Mouse (Mus musculus) hindbrain, embryonic 12.5 days (tissue): ENCODE results near the gene Cux1. TPM values are rescaled to one million over a fixed set of nuclear protein-coding genes. Genes with fewer than 3 reads are reported as not detected.

Experiments used
- ATAC-seq: fragments of 200-750 bp; cut with Nextera tagmentation; 2 replicates; pipeline ENCODE4 v1.8.0; 2017; ENCODE audit warnings: moderate TSS enrichment; ENCODE audit not compliant: low FRiP score
- H3K27ac ChIP-seq: fragments of 300-500 bp; sonication (generic); 2 replicates; pipeline ENCODE4 v1.5.1; 2016; ENCODE audit warnings: mild to moderate bottlenecking
- H3K27me3 ChIP-seq: fragments of 300-500 bp; sonication (generic); 2 replicates; pipeline ENCODE4 v1.6.1; 2016; ENCODE audit warnings: mild to moderate bottlenecking
- H3K36me3 ChIP-seq: fragments of 300-500 bp; sonication (generic); 2 replicates; pipeline ENCODE4 v1.6.1; 2016; ENCODE audit warnings: mild to moderate bottlenecking
- H3K4me1 ChIP-seq: fragments of 300-500 bp; sonication (generic); 2 replicates; pipeline ENCODE4 v1.6.1; 2016
- H3K4me2 ChIP-seq: fragments of 300-500 bp; sonication (generic); replicated peaks from 2 replicates; pipeline ENCODE4 v1.6.1; 2016; ENCODE audit warnings: mild to moderate bottlenecking
- H3K4me3 ChIP-seq: fragments of 300-500 bp; sonication (generic); 2 replicates; pipeline ENCODE4 v1.5.1; 2016; ENCODE audit warnings: mild to moderate bottlenecking
- H3K9ac ChIP-seq: fragments of 300-500 bp; sonication (generic); 2 replicates; pipeline ENCODE4 v1.6.1; 2016; ENCODE audit warnings: mild to moderate bottlenecking, moderate library complexity
- H3K9me3 ChIP-seq: fragments of 300-500 bp; sonication (generic); replicated peaks from 2 replicates; pipeline ENCODE4 v1.6.1; 2016; ENCODE audit warnings: mild to moderate bottlenecking
- whole genome bisulfite sequencing: fragments of 180-500 bp; shearing (Covaris S2); methylation state at CpG from one replicate; pipeline ENCODE4 v1.1.7; 2016; 5-methylcytosine and 5-hydroxymethylcytosine counted together
- polyA plus RNA-seq: library from polyadenylated mRNA; unstranded; fragments of >200 nt; fragmentation: Nextera tagmentation; extraction: Ambion mirVana; gene quantifications from 2 replicates; pipeline ENCODE4 v1.2.1, GENCODE M21; 2016

Cux1 gene
- polyA plus RNA-seq, 1 experiment from 2014 or later, result 114 TPM

GRCm38 (mm10) chr5:136511378-136511777 lies 55.9 kb downstream of the Cux1 start:
- Histone ChIP-seq H3K9ac (no peak overlapping the region), H3K4me1 (0 out of 2 replicates have a peak, but pooled peaks cover 7% of the 10 kb centered on the region), H3K4me2 (no peak overlapping the region), H3K36me3 (no peaks in the 10 kb centered on the region), H3K4me3 (no peak overlapping the region), H3K27me3 (no peaks in the 10 kb centered on the region), H3K9me3 (no peaks in the 10 kb centered on the region), H3K27ac (no peak overlapping the region)
- ATAC-seq, result no peak
- WGBS, result 80% methylated on average over 7 of the region's 7 CpGs

GRCm38 (mm10) chr5:136510609-136511008 lies 56.7 kb downstream of the Cux1 start:
- H3K4me1 ChIP-seq, result 0 out of 2 replicates have a peak, but pooled peaks cover 7% of the 10 kb centered on the region
- H3K27ac ChIP-seq, result no peak overlapping the region
- no peaks in the 10 kb centered on the region for H3K9me3 ChIP-seq
- H3K4me2 ChIP-seq, result no peak overlapping the region
- no peak overlapping the region for H3K4me3 ChIP-seq
- ATAC-seq, result no peak
- no peak overlapping the region for H3K9ac ChIP-seq
- H3K27me3 ChIP-seq, result no peaks in the 10 kb centered on the region
- no peaks in the 10 kb centered on the region for H3K36me3 ChIP-seq
- WGBS, result 93% methylated on average over 5 of the region's 5 CpGs

- 96% methylated on average over 4 of the region's 4 CpGs for WGBS
- no peaks in the 10 kb centered on the region for H3K27me3 ChIP-seq
- peaks cover 12% of the 10 kb centered on the region; the same call in 1 of the 2 replicates for H3K4me1 ChIP-seq
- no peak overlapping the region for H3K9ac ChIP-seq
- H3K4me2 ChIP-seq, result no peak overlapping the region
- H3K9me3 ChIP-seq, result no peaks in the 10 kb centered on the region
- no peak overlapping the region for H3K4me3 ChIP-seq
- H3K36me3 ChIP-seq, result no peaks in the 10 kb centered on the region
- ATAC-seq, result no peak
- no peak overlapping the region for H3K27ac ChIP-seq
Observed at GRCm38 (mm10) chr5:136507629-136508028, 59.7 kb downstream of the Cux1 start.

- Histone ChIP-seq H3K4me3 (no peak overlapping the region), H3K4me2 (no peak overlapping the region), H3K36me3 (no peaks in the 10 kb centered on the region), H3K9ac (no peak overlapping the region), H3K4me1 (peaks cover 16% of the 10 kb centered on the region; the same call in 1 of the 2 replicates), H3K27me3 (no peaks in the 10 kb centered on the region), H3K9me3 (no peaks in the 10 kb centered on the region), H3K27ac (no peak overlapping the region)
- WGBS, result 90% methylated on average over 1 of the region's 1 CpGs
- ATAC-seq, result no peak
Observed at GRCm38 (mm10) chr5:136506262-136506661, 61.0 kb downstream of the Cux1 start.

- peaks cover 21% of the 10 kb centered on the region for H3K4me1 ChIP-seq
- no peak overlapping the region for H3K4me3 ChIP-seq
- no peaks in the 10 kb centered on the region for H3K9me3 ChIP-seq
Observed at GRCm38 (mm10) chr5:136502491-136503086, 64.7 kb downstream of the Cux1 start.

GRCm38 (mm10) chr5:136500307-136500871 lies 66.9 kb downstream of the Cux1 start:
- Histone ChIP-seq H3K4me3 (no peak overlapping the region), H3K36me3 (no peaks in the 10 kb centered on the region), H3K27ac (no peak overlapping the region), H3K27me3 (no peaks in the 10 kb centered on the region), H3K4me2 (no peak overlapping the region), H3K9ac (no peak overlapping the region), H3K4me1 (peaks cover 26% of the 10 kb centered on the region), H3K9me3 (no peaks in the 10 kb centered on the region)
- no peak for ATAC-seq
- 64% methylated on average over 6 of the region's 6 CpGs for WGBS

More at GRCm38 (mm10) chr5:136502491-136503086, 64.7 kb downstream of the Cux1 start:
- H3K4me2 ChIP-seq, result no peak overlapping the region
- ATAC-seq, result no peak
- 59% methylated on average over 5 of the region's 5 CpGs for WGBS
- no peak overlapping the region for H3K9ac ChIP-seq
- H3K27ac ChIP-seq, result no peak overlapping the region
- no peaks in the 10 kb centered on the region for H3K27me3 ChIP-seq
- no peaks in the 10 kb centered on the region for H3K36me3 ChIP-seq

- H3K4me1 ChIP-seq, result peaks cover 25% of the 10 kb centered on the region
- 90% methylated on average over 2 of the region's 2 CpGs for WGBS
- H3K9ac ChIP-seq, result no peak overlapping the region
Observed at GRCm38 (mm10) chr5:136499316-136499715, 68.0 kb downstream of the Cux1 start.

GRCm38 (mm10) chr5:136498741-136499140 lies 68.5 kb downstream of the Cux1 start:
- 100% methylated on average over 3 of the region's 3 CpGs for WGBS
- Histone ChIP-seq H3K4me3 (no peak overlapping the region), H3K27me3 (no peaks in the 10 kb centered on the region), H3K36me3 (no peaks in the 10 kb centered on the region), H3K9me3 (no peaks in the 10 kb centered on the region), H3K4me1 (peaks cover 22% of the 10 kb centered on the region), H3K4me2 (no peak overlapping the region), H3K27ac (no peak overlapping the region), H3K9ac (no peak overlapping the region)
- ATAC-seq, result no peak

More at GRCm38 (mm10) chr5:136499316-136499715, 68.0 kb downstream of the Cux1 start:
- H3K36me3 ChIP-seq, result no peaks in the 10 kb centered on the region
- no peak overlapping the region for H3K4me2 ChIP-seq
- no peaks in the 10 kb centered on the region for H3K27me3 ChIP-seq
- H3K27ac ChIP-seq, result no peak overlapping the region
- H3K4me3 ChIP-seq, result no peak overlapping the region
- ATAC-seq, result no peak
- no peaks in the 10 kb centered on the region for H3K9me3 ChIP-seq

- Histone ChIP-seq H3K4me2 (no peak overlapping the region), H3K9me3 (no peaks in the 10 kb centered on the region), H3K27me3 (no peaks in the 10 kb centered on the region), H3K4me3 (no peak overlapping the region), H3K36me3 (no peaks in the 10 kb centered on the region), H3K9ac (no peak overlapping the region), H3K4me1 (peaks cover 21% of the 10 kb centered on the region), H3K27ac (no peak overlapping the region)
- no peak for ATAC-seq
- WGBS, result 87% methylated on average over 2 of the region's 2 CpGs
Observed at GRCm38 (mm10) chr5:136497301-136497700, 70.0 kb downstream of the Cux1 start.

GRCm38 (mm10) chr5:136495581-136495980 lies 71.7 kb downstream of the Cux1 start:
- Histone ChIP-seq H3K4me3 (no peak overlapping the region), H3K9ac (no peak overlapping the region), H3K4me2 (no peak overlapping the region), H3K27me3 (no peaks in the 10 kb centered on the region), H3K9me3 (no peaks in the 10 kb centered on the region), H3K27ac (no peak overlapping the region), H3K36me3 (no peaks in the 10 kb centered on the region), H3K4me1 (peaks cover 17% of the 10 kb centered on the region)
- ATAC-seq, result no peak
- WGBS, result 92% methylated on average over 3 of the region's 3 CpGs

- H3K27ac ChIP-seq, result no peak overlapping the region
Observed at GRCm38 (mm10) chr5:136494927-136495326, 72.4 kb downstream of the Cux1 start.

GRCm38 (mm10) chr5:136494288-136494687 lies 73.0 kb downstream of the Cux1 start:
- WGBS, result 94% methylated on average over 2 of the region's 2 CpGs
- H3K27me3 ChIP-seq, result no peaks in the 10 kb centered on the region
- no peak overlapping the region for H3K4me3 ChIP-seq
- no peaks in the 10 kb centered on the region for H3K36me3 ChIP-seq
- peaks cover 13% of the 10 kb centered on the region for H3K4me1 ChIP-seq
- no peak overlapping the region for H3K27ac ChIP-seq
- no peak overlapping the region for H3K9ac ChIP-seq
- no peak overlapping the region for H3K4me2 ChIP-seq
- H3K9me3 ChIP-seq, result no peaks in the 10 kb centered on the region
- ATAC-seq, result no peak

More at GRCm38 (mm10) chr5:136494927-136495326, 72.4 kb downstream of the Cux1 start:
- Histone ChIP-seq H3K9ac (no peak overlapping the region), H3K4me2 (no peak overlapping the region), H3K4me3 (no peak overlapping the region), H3K4me1 (peaks cover 11% of the 10 kb centered on the region), H3K36me3 (no peaks in the 10 kb centered on the region), H3K27me3 (no peaks in the 10 kb centered on the region), H3K9me3 (no peaks in the 10 kb centered on the region)
- no peak for ATAC-seq
- 78% methylated on average over 7 of the region's 7 CpGs for WGBS

- 85% methylated on average over 5 of the region's 5 CpGs for WGBS
- H3K4me3 ChIP-seq, result no peak overlapping the region
- H3K9me3 ChIP-seq, result no peaks in the 10 kb centered on the region
- H3K4me2 ChIP-seq, result no peak overlapping the region
- peaks cover 5% of the 10 kb centered on the region; the same call in 1 of the 2 replicates for H3K36me3 ChIP-seq
- H3K9ac ChIP-seq, result no peak overlapping the region
- no peaks in the 10 kb centered on the region for H3K27me3 ChIP-seq
- no peak for ATAC-seq
- no peak overlapping the region for H3K27ac ChIP-seq
- peaks cover 11% of the 10 kb centered on the region; the same call in 1 of the 2 replicates for H3K4me1 ChIP-seq
Observed at GRCm38 (mm10) chr5:136489450-136489849, 77.8 kb downstream of the Cux1 start.
